Mouse (Mus musculus): ENCODE results near the gene Hist2h3b.

Gene Hist2h3b

GRCm38 (mm10) chr3:96299562-96299961, 31.1 kb downstream of the Hist2h3b start:
- no peak for DNase-seq (ENCODE audit: low read depth)

GRCm38 (mm10) chr3:96300706-96301529, 32.5 kb downstream of the Hist2h3b start:
- DNase-seq (ENCODE audit: low read depth): peak; percentile 59

- DNase-seq (ENCODE audit: low read depth): no peak
Observed at GRCm38 (mm10) chr3:96302076-96302475, 33.6 kb downstream of the Hist2h3b start.

- DNase-seq (ENCODE audit: low read depth): peak; percentile 52
Observed at GRCm38 (mm10) chr3:96306506-96306905, 38.1 kb downstream of the Hist2h3b start.

GRCm38 (mm10) chr3:96309441-96309840, 41.0 kb downstream of the Hist2h3b start:
- DNase-seq (ENCODE audit: low read depth): peak; percentile 30

- no peak for DNase-seq (ENCODE audit: low read depth)
Observed at GRCm38 (mm10) chr3:96312341-96313098, 44.1 kb downstream of the Hist2h3b start.
